Mouse (Mus musculus) adrenal gland, adult 2 months (tissue): Measurements from ENCODE around the gene Psmd8. TPM values are rescaled to one million over a fixed set of nuclear protein-coding genes. Genes with fewer than 3 reads are reported as not detected.
"Not testable (repeated sequence)": the region's sequence is repeated elsewhere in the genome, so short reads cannot be mapped to it uniquely, and the experiment has no call there.

Experiments used
- DNase-seq: peaks from one replicate; pipeline ENCODE4 v3.0.0; 2021
- long read RNA-seq: library from polyadenylated mRNA; stranded (forward); transcript quantifications from one replicate; pipeline ENCODE4 v2.0.0, GENCODE M21; 2021
- polyA plus RNA-seq: library from polyadenylated mRNA; depleted of rRNA; stranded (reverse); fragments of >200 nt; gene quantifications from 2 replicates; pipeline ENCODE4 v1.2.3, GENCODE M21; 2012; rRNA removed
- total RNA-seq, 2 experiments: library from RNA; stranded (reverse); gene quantifications; 2 replicates each; pipeline ENCODE4 v1.2.3; 2021

The Psmd8 gene
- total RNA-seq (100 to 1,000 TPM; 194 to 223 TPM), polyA plus RNA-seq (102 and 114 TPM in 2 replicates)
- long read RNA-seq, transcript Psmd8-202 (7 exons, 1,391 nt): major isoform, 130 of 155 reads
- long read RNA-seq, partial matches to known transcripts: 6 of 155 reads
- long read RNA-seq, other reads (novel, unspliced or antisense): 19 of 155 reads

- DNase-seq: peak; percentile 98
Observed at GRCm38 (mm10) chr7:29180077-29180853, at the start of gene Psmd8. Psmd8 (minus strand) TSS chr7:29180701.

GRCm38 (mm10) chr7:29228202-29228601, 47.7 kb upstream of the Psmd8 start:
- no peak for DNase-seq

- DNase-seq: no peak
Observed at GRCm38 (mm10) chr7:29225520-29225919, 45.0 kb upstream of the Psmd8 start.

GRCm38 (mm10) chr7:29224756-29225394, 44.4 kb upstream of the Psmd8 start:
- DNase-seq: no peak

- no peak for DNase-seq
Observed at GRCm38 (mm10) chr7:29214846-29215245, 34.3 kb upstream of the Psmd8 start.

GRCm38 (mm10) chr7:29214236-29214635, 33.7 kb upstream of the Psmd8 start:
- DNase-seq: no peak

- DNase-seq: no peak
Observed at GRCm38 (mm10) chr7:29213675-29214082, 33.2 kb upstream of the Psmd8 start, which contains the start of gene Catsperg1. Catsperg1 (minus strand) TSS chr7:29214035.

- not testable (repeated sequence) for DNase-seq
Observed at GRCm38 (mm10) chr7:29212775-29213560, 32.5 kb upstream of the Psmd8 start.

GRCm38 (mm10) chr7:29212199-29212765, 31.8 kb upstream of the Psmd8 start:
- DNase-seq: no peak

GRCm38 (mm10) chr7:29211415-29212198, 31.1 kb upstream of the Psmd8 start:
- peak; percentile 89 for DNase-seq

- DNase-seq: not testable (repeated sequence)
Observed at GRCm38 (mm10) chr7:29211013-29211412, 30.5 kb upstream of the Psmd8 start.

GRCm38 (mm10) chr7:29202577-29202976, 22.1 kb upstream of the Psmd8 start:
- no peak for DNase-seq

GRCm38 (mm10) chr7:29194230-29194629, 13.7 kb upstream of the Psmd8 start:
- not testable (repeated sequence) for DNase-seq

- not testable (repeated sequence) for DNase-seq
Observed at GRCm38 (mm10) chr7:29181323-29181722, 822 bp upstream of the Psmd8 start.

GRCm38 (mm10) chr7:29180854-29181236, 344 bp upstream of the Psmd8 start:
- DNase-seq: no peak

- no peak for DNase-seq
Observed at GRCm38 (mm10) chr7:29179323-29179722, 1.2 kb downstream of the Psmd8 start.

GRCm38 (mm10) chr7:29178106-29178505, 2.4 kb downstream of the Psmd8 start:
- no peak for DNase-seq

- no peak for DNase-seq
Observed at GRCm38 (mm10) chr7:29172390-29173016, 8.0 kb downstream of the Psmd8 start.

GRCm38 (mm10) chr7:29171562-29172097, 8.9 kb downstream of the Psmd8 start:
- no peak for DNase-seq
